Mouse (Mus musculus): ENCODE results near the gene Tk1.

DNA sequence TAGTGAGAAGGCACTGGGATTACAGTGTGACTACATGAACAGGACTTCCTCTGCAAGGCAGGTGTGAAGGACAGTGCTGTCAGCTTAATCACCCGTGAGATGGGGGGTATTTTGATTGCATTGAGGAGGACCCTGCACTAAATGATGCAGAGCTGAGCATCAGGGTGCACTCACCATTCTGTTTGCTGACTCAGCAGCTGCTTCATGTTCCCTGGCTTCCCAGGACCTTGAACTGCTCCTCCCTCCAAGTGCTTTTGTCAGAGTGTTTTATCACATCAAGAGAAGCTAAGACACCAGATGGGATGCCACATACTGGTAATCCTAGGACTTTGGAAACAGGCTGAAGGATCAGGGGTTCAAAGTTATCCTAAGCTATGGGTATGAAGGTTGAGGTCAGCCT, 30.1 kb upstream of the Tk1 start:
- TF ChIP-seq GATA1 (IDR thresholded peaks at IDR 0.05; ENCODE audit: low read depth, low read length): no peak
- no peak for TF ChIP-seq NELFE (IDR thresholded peaks at IDR 0.05; ENCODE audit: low read depth, low read length)
- TF ChIP-seq POLR2A (IDR thresholded peaks at IDR 0.05; ENCODE audit: control insufficient read depth in 1 of 2, insufficient read depth in 1 of 2, low read depth in 1 of 2, low read length in 2 of 2, poor library complexity in 1 of 2): no peak
- TF ChIP-seq EP300 (IDR thresholded peaks at IDR 0.05; ENCODE audit: low read depth in 1 of 2, low read length in 2 of 2): no peak
- TF ChIP-seq E2F4 (IDR thresholded peaks at IDR 0.05; ENCODE audit: borderline replicate concordance, low read depth, low read length): no peak
- no peak for TF ChIP-seq TBP (IDR thresholded peaks at IDR 0.05; ENCODE audit: low read depth, low read length)
- TF ChIP-seq CTCF (IDR thresholded peaks at IDR 0.05 in 2 of 3, conservative IDR thresholded peaks at IDR 0.05 in 1 of 3; ENCODE audit: control insufficient read depth in 1 of 3, insufficient read depth in 1 of 3, low read depth in 2 of 3, low read length in 3 of 3, poor library complexity in 1 of 3, severe bottlenecking in 1 of 3): no peak
- TF ChIP-seq MYB (IDR thresholded peaks at IDR 0.05; ENCODE audit: low read depth, low read length): no peak
- no peak for TF ChIP-seq ZKSCAN1 (IDR thresholded peaks at IDR 0.05; ENCODE audit: low read depth, low read length)

All from MEL (cell line).